Mouse (Mus musculus): ENCODE results near the gene Kctd5. TPM values are rescaled to one million over a fixed set of nuclear protein-coding genes. Genes with fewer than 3 reads are reported as not detected.

Gene Kctd5
- polyA plus RNA-seq, 2 experiments = 57.8 to 60.2 TPM

DNA sequence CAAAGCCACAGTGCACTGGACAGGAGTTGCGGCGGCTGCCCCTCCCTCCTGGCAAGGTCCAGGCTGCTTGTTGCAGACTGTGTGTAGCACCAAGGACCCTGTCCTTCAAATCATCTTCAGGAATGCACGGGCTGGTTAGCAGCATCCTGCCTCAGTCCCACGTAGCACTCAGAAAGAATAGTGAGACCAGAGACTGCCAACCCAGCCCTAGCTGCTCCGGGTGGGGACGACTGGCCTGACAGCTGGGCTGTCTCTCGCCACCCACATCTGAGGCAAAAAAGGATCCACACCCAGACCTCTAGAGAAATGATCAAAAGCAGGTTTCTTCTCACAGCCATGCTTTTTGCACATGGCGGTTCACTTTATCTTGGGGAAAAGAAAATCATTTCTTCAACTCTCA lies 24.3 kb downstream of the Kctd5 start:
- Histone ChIP-seq H3K9me3 (ENCODE audit: control insufficient read depth, low read length) (no peaks in the 10 kb centered on the region), H3K27ac (replicated peaks; ENCODE audit: low read depth, low read length) (no peak overlapping the region), H3K36me3 (ENCODE audit: control insufficient read depth, insufficient read depth, low read length) (peaks cover 60% of the 10 kb centered on the region), H3K4me3 (replicated peaks; ENCODE audit: low read length) (no peak overlapping the region), H3K4me2 (replicated peaks; ENCODE audit: low read depth, low read length, severe bottlenecking) (no peak overlapping the region), H3K27me3 (ENCODE audit: control insufficient read depth, insufficient read depth, low read length) (no peaks in the 10 kb centered on the region), H3K9ac (ENCODE audit: low read depth, low read length, severe bottlenecking) (no peak overlapping the region), H3K4me1 (ENCODE audit: control insufficient read depth, insufficient read depth, low read length) (no peaks in the 10 kb centered on the region)
- ATAC-seq (ENCODE audit: low FRiP score, low read depth) = no peak
- 89% methylated on average over 8 of the region's 8 CpGs for WGBS
- no peak for DNase-seq (ENCODE audit: low spot score)
- no peak for TF ChIP-seq POLR2A (IDR thresholded peaks at IDR 0.05; ENCODE audit: borderline replicate concordance, extremely low read depth, insufficient read depth, insufficient read length)

DNA sequence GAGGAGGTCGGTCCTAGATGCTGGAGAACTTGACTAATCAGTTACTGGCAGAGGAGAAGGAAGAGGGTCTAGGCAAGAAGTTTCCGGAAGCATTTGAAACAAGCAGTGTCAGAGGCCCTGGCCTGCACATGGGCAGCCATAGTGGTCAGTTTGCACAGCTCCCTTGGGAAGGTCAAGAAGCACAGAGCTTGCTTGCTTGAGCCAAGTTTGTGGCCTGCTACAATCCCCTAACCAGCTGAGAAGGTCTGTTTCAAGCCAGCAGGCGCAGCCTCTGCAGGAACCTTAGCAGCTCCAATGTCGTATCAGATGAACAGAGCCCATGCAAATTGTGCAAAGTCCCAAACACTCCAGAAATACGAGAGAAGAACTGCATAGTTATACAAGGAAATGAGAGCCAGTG lies 25.2 kb downstream of the Kctd5 start:
- DNase-seq (ENCODE audit: low spot score) (no peak), ATAC-seq (ENCODE audit: low FRiP score, low read depth) (no peak)
- Histone ChIP-seq H3K9ac (ENCODE audit: low read depth, low read length, severe bottlenecking) (no peak overlapping the region), H3K4me1 (ENCODE audit: control insufficient read depth, insufficient read depth, low read length) (no peaks in the 10 kb centered on the region), H3K4me3 (replicated peaks; ENCODE audit: low read length) (no peak overlapping the region), H3K27me3 (ENCODE audit: control insufficient read depth, insufficient read depth, low read length) (no peaks in the 10 kb centered on the region), H3K36me3 (ENCODE audit: control insufficient read depth, insufficient read depth, low read length) (peaks cover 51% of the 10 kb centered on the region), H3K4me2 (replicated peaks; ENCODE audit: low read depth, low read length, severe bottlenecking) (no peak overlapping the region), H3K9me3 (ENCODE audit: control insufficient read depth, low read length) (no peaks in the 10 kb centered on the region), H3K27ac (replicated peaks; ENCODE audit: low read depth, low read length) (no peak overlapping the region)
- no peak for TF ChIP-seq POLR2A (IDR thresholded peaks at IDR 0.05; ENCODE audit: borderline replicate concordance, extremely low read depth, insufficient read depth, insufficient read length)
- WGBS = 83% methylated on average over 5 of the region's 5 CpGs

DNA sequence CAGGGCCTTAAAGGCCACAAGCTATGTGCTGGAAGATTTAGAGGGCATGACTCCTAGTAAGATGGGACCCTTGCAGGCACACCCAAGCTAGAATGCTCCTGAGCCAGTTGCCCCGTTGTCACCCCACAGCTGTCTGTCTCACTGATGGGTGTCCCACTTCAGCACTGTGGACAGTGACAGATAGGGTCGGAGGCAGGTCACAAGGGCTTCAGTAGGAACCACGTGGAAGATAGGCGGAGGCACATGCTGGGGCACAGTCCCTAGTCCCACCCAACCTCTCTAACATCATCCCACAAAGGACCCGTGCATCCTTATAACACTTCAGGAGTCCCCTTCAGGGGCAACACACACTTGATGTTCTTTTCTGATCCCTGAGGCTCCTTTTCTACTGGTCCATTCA lies 27.3 kb downstream of the Kctd5 start:
- DNase-seq (ENCODE audit: low spot score) = no peak
- H3K9ac ChIP-seq (ENCODE audit: low read depth, low read length, severe bottlenecking) = no peak overlapping the region
- no peaks in the 10 kb centered on the region for H3K9me3 ChIP-seq (ENCODE audit: control insufficient read depth, low read length)
- peaks cover 32% of the 10 kb centered on the region for H3K36me3 ChIP-seq (ENCODE audit: control insufficient read depth, insufficient read depth, low read length)
- no peak for ATAC-seq (ENCODE audit: low FRiP score, low read depth)
- H3K4me1 ChIP-seq (ENCODE audit: control insufficient read depth, insufficient read depth, low read length) = no peaks in the 10 kb centered on the region
- no peak overlapping the region for H3K27ac ChIP-seq (replicated peaks; ENCODE audit: low read depth, low read length)
- no peak overlapping the region for H3K4me2 ChIP-seq (replicated peaks; ENCODE audit: low read depth, low read length, severe bottlenecking)
- no peaks in the 10 kb centered on the region for H3K27me3 ChIP-seq (ENCODE audit: control insufficient read depth, insufficient read depth, low read length)
- no peak overlapping the region for H3K4me3 ChIP-seq (replicated peaks; ENCODE audit: low read length)
- WGBS = 44% methylated on average over 5 of the region's 5 CpGs
- TF ChIP-seq POLR2A (IDR thresholded peaks at IDR 0.05; ENCODE audit: borderline replicate concordance, extremely low read depth, insufficient read depth, insufficient read length) = no peak

DNA sequence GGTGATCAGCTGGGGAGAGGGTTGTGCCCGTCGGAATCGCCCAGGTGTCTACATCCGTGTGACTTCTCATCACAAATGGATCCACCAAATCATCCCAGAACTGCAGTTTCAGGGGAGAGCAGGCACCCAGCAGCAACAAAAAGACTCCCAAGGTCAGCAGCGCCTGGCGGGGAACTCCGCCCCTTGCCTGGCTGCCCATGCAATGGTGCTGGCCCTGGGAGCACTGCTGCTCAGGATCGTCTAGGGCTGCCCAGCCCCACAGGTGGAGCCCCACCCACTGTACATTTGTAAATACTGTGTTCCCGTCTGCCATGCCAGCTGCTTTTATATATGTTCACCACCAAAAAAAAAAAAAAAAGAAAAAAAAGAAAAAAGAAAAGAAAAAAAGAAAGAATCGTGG lies 27.7 kb downstream of the Kctd5 start:
- no peak for ATAC-seq (ENCODE audit: low FRiP score, low read depth)

DNA sequence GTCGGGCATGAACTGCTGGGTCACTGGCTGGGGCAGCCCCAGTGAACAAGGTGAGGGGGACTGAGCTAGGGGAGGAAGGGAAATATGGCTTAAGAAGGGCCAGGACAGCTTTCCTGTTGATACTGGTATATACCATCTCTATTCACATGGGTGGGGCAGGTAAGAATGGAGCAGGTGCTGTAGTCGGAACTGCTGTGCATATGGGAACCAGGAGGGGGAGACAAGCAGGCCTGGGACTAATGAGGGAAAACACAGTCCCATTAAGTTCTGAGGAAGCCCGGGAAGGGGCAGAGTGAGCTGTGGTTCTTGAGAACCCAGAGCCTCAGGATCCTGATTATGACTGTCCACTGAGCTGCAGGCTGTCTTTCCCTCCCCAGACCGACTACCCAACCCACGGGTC lies 28.8 kb downstream of the Kctd5 start:
- Histone ChIP-seq H3K27me3 (ENCODE audit: control insufficient read depth, insufficient read depth, low read length) (no peaks in the 10 kb centered on the region), H3K9ac (ENCODE audit: low read depth, low read length, severe bottlenecking) (no peak overlapping the region), H3K27ac (replicated peaks; ENCODE audit: low read depth, low read length) (no peak overlapping the region), H3K9me3 (ENCODE audit: control insufficient read depth, low read length) (no peaks in the 10 kb centered on the region), H3K36me3 (ENCODE audit: control insufficient read depth, insufficient read depth, low read length) (peaks cover 18% of the 10 kb centered on the region), H3K4me2 (replicated peaks; ENCODE audit: low read depth, low read length, severe bottlenecking) (no peak overlapping the region), H3K4me1 (ENCODE audit: control insufficient read depth, insufficient read depth, low read length) (no peaks in the 10 kb centered on the region), H3K4me3 (replicated peaks; ENCODE audit: low read length) (no peak overlapping the region)
- DNase-seq (ENCODE audit: low spot score) (no peak), ATAC-seq (ENCODE audit: low FRiP score, low read depth) (no peak)
- no peak for TF ChIP-seq POLR2A (IDR thresholded peaks at IDR 0.05; ENCODE audit: borderline replicate concordance, extremely low read depth, insufficient read depth, insufficient read length)
- WGBS = 54% methylated on average over 5 of the region's 5 CpGs

More for the DNA sequence above, 27.7 kb downstream of the Kctd5 start:
- Histone ChIP-seq H3K9me3 (ENCODE audit: control insufficient read depth, low read length) (no peaks in the 10 kb centered on the region), H3K27me3 (ENCODE audit: control insufficient read depth, insufficient read depth, low read length) (no peaks in the 10 kb centered on the region), H3K27ac (replicated peaks; ENCODE audit: low read depth, low read length) (no peak overlapping the region), H3K4me1 (ENCODE audit: control insufficient read depth, insufficient read depth, low read length) (no peaks in the 10 kb centered on the region), H3K9ac (ENCODE audit: low read depth, low read length, severe bottlenecking) (no peak overlapping the region), H3K4me3 (replicated peaks; ENCODE audit: low read length) (no peak overlapping the region), H3K4me2 (replicated peaks; ENCODE audit: low read depth, low read length, severe bottlenecking) (no peak overlapping the region), H3K36me3 (ENCODE audit: control insufficient read depth, insufficient read depth, low read length) (peaks cover 28% of the 10 kb centered on the region)
- no peak for TF ChIP-seq POLR2A (IDR thresholded peaks at IDR 0.05; ENCODE audit: borderline replicate concordance, extremely low read depth, insufficient read depth, insufficient read length)
- WGBS = 83% methylated on average over 10 of the region's 10 CpGs
- DNase-seq (ENCODE audit: low spot score) = no peak

DNA sequence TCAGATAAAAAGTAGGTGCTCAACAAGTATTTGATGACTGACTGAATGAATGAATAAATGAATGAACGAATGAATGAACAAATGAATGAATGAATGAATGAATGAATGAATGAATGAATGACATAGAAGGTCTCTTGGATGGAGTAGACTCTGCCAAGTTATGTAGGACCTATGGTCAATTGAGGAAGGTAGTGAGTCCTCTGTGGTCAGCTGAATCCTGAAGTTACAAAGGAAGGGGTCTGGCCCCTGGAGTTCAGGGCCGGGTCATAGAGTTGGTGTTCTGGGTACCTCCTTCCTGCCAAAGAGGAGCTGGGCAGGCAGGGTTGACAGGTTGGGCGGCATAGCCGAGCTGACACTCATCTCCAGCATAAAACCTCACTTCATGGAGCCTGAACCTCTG lies 35.4 kb downstream of the Kctd5 start, which contains the start of gene Prss27:
Gene Prss27 (plus strand): TSS at position 301 of the 400 bp plus-strand sequence.
- H3K36me3 ChIP-seq (ENCODE audit: control insufficient read depth, insufficient read depth, low read length) = no peaks in the 10 kb centered on the region
- DNase-seq (ENCODE audit: low spot score) (no peak), ATAC-seq (ENCODE audit: low FRiP score, low read depth) (no peak)
- WGBS = 61% methylated on average over 4 of the region's 4 CpGs
- H3K9me3 ChIP-seq (ENCODE audit: control insufficient read depth, low read length) = no peaks in the 10 kb centered on the region
- no peak within 1 kb of the TSS for H3K4me2 ChIP-seq (replicated peaks; ENCODE audit: low read depth, low read length, severe bottlenecking)
- no peak for TF ChIP-seq POLR2A (IDR thresholded peaks at IDR 0.05; ENCODE audit: borderline replicate concordance, extremely low read depth, insufficient read depth, insufficient read length)
- H3K27ac ChIP-seq (replicated peaks; ENCODE audit: low read depth, low read length) = no peak within 1 kb of the TSS
- no peak within 1 kb of the TSS for H3K4me3 ChIP-seq (replicated peaks; ENCODE audit: low read length)
- H3K9ac ChIP-seq (ENCODE audit: low read depth, low read length, severe bottlenecking) = no peak within 1 kb of the TSS
- no peaks in the 10 kb centered on the region for H3K4me1 ChIP-seq (ENCODE audit: control insufficient read depth, insufficient read depth, low read length)
- no peaks in the 10 kb centered on the region for H3K27me3 ChIP-seq (ENCODE audit: control insufficient read depth, insufficient read depth, low read length)
